ENCODE assay signal across 8 mouse cellular contexts in the genomic region with DNA sequence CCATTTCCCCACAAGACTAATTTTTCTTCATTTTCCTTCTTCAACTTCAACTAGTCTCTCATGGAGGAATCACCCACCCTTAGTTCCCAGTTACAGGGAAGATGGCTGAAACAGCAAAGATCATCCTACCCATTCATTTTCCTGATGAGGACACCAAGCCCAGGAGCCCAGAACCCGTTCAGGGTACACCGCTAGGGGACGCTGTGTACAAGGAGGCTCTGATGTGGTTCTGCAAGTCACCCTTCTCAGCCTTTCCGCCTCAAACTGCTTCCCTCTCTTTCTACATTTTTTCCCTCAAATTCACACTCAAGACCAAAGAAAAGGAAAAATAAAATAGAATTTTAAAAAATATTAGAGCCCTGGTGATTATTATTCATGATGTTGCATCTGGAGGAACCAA. TPM values are rescaled to one million over a fixed set of nuclear protein-coding genes. Genes with fewer than 3 reads are reported as not detected.
DNase-seq lines count a peak whose midpoint lies in the region; ATAC-seq lines count a peak whose summit lies in the region.

No protein-coding gene starts in this region.

- peaks cover 17% of the 10 kb centered on the region for H3K4me1 ChIP-seq in hindbrain, embryonic 13.5 days (replicated peaks)

- no peaks in the 10 kb centered on the region for H3K9me3 ChIP-seq in hindbrain, embryonic 13.5 days

- H3K9ac ChIP-seq in hindbrain, embryonic 13.5 days: no peak overlapping the region

- DNase-seq in Muller cell, postnatal 12 days (ENCODE audit: inconsistent ontology term): peak; percentile 52
- DNase-seq in cerebellum, adult 9-10 months: peak; percentile 21
- peak; percentile 50 to 62 for DNase-seq in frontal cortex, postnatal 36 days (ENCODE audit: low spot score in 2 of 2)
- DNase-seq in layer of hippocampus, postnatal 36 days: peak; percentile 44 to 45
- DNase-seq in right cerebral cortex, postnatal 25 days: peak; percentile 23
- peak; percentile 75 for DNase-seq in yolk sac, embryonic 10.5 days (ENCODE audit: low spot score)

- H3K4me3 ChIP-seq in hindbrain, embryonic 13.5 days: peak overlapping the region; percentile 67

- H3K27me3 ChIP-seq in hindbrain, embryonic 13.5 days: peaks cover 28% of the 10 kb centered on the region

- 5% methylated on average over 4 of the region's 4 CpGs for WGBS in hindbrain, embryonic 13.5 days

- no peak for ATAC-seq in hindbrain, embryonic 13.5 days (ENCODE audit: low FRiP score)
- peak; percentile 31; the same call in 1 of the 2 replicates for ATAC-seq in megakaryocyte, adult 5-6 weeks (ENCODE audit: poor library complexity, severe bottlenecking)

- H3K36me3 ChIP-seq in hindbrain, embryonic 13.5 days: no peaks in the 10 kb centered on the region

- H3K27ac ChIP-seq in hindbrain, embryonic 13.5 days: no peak overlapping the region

- peak overlapping the region; percentile 94 for H3K4me2 ChIP-seq in hindbrain, embryonic 13.5 days

RNA-seq across cellular contexts. Expression of a gene that starts 1.9 kb away (rescaled TPM):
- 16.4 and 18.6 TPM in 2 replicates for polyA plus RNA-seq in hindbrain, embryonic 13.5 days (2015; fragmentation: Nextera tagmentation; extraction: Ambion mirVana)
- total RNA-seq in layer of hippocampus, postnatal 36 days (2021): 10 to 100 TPM; 21.8 to 27.2 TPM
- 0.05 and 0.80 TPM in 2 replicates for total RNA-seq in megakaryocyte, adult 5-6 weeks (2015)
- 0.04 TPM in 1 of 2 replicates, not detected in the other for total RNA-seq in megakaryocyte, adult 5-6 weeks (2017)

Comparison
In these comparisons a context has a peak if more than half of its experiments do, and no peak if none do; other contexts are left out.
1. DNase-seq: peak in every context shown above with its lines; median percentile 75 in yolk sac, embryonic 10.5 days; 56 in frontal cortex, postnatal 36 days; 52 in Muller cell, postnatal 12 days; 44 in layer of hippocampus, postnatal 36 days; 23 in right cerebral cortex, postnatal 25 days; 21 in cerebellum, adult 9-10 months.
2. RNA of a gene that starts 1.9 kb away (total RNA-seq): 21.8 to 27.2 TPM in layer of hippocampus, postnatal 36 days; 0.04 to 0.80 TPM in megakaryocyte, adult 5-6 weeks; every median in the first group is over 10 times any median in the second.